In the genomic region with DNA sequence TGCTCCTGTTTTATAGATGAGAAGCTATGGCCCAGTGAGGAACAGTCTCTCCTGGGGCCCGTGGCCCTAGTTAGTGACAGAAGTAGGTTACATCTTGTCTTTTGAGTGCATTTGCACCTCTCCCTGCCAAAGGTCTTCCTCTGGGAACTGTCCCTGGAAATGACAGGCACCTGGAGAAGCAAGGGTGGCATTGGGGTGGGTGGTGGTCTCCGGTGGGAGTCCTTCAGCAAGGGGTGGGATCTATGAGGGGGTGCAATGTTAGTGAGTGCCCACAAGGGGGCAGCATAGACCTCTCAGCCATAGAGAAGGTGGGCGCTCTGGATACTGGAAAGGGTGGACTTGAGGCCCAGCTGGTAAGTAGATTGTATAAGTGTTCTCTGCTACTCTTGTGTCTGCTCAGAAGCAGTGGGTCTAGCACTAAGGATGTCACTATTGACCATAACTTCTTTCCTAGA, we compare ENCODE assay signal across 8 mouse cellular contexts. TPM values are rescaled to one million over a fixed set of nuclear protein-coding genes. Genes with fewer than 3 reads are reported as not detected.
DNase-seq lines count a peak whose midpoint lies in the region; ATAC-seq and TF ChIP-seq lines count a peak whose summit lies in the region.

No protein-coding gene starts in this region.

- H3K27me3 ChIP-seq in MEL (ENCODE audit: control insufficient read depth in 1 of 2, insufficient read depth in 2 of 2, low read length in 2 of 2), result no peaks in the 10 kb centered on the region
- no peaks in the 10 kb centered on the region for H3K27me3 ChIP-seq in hindbrain, embryonic 13.5 days
- no peaks in the 10 kb centered on the region for H3K27me3 ChIP-seq in midbrain, embryonic 11.5 days (ENCODE audit: control insufficient read depth, insufficient read depth, low read length)
- peaks cover 5% of the 10 kb centered on the region for H3K27me3 ChIP-seq in heart, embryonic 11.5 days (ENCODE audit: control insufficient read depth, insufficient read depth, low read length)

- TF ChIP-seq RAD21 in MEL (IDR thresholded peaks at IDR 0.05; ENCODE audit: low read depth, low read length), result peak; percentile 76

- H3K4me2 ChIP-seq in hindbrain, embryonic 13.5 days, result no peak overlapping the region
- H3K4me2 ChIP-seq in midbrain, embryonic 11.5 days, result no peak overlapping the region
- H3K4me2 ChIP-seq in heart, embryonic 11.5 days, result no peak overlapping the region

- peak overlapping the region; percentile 59 for H3K9ac ChIP-seq in MEL (ENCODE audit: control insufficient read depth, low read depth, low read length, poor library complexity, severe bottlenecking)
- H3K9ac ChIP-seq in hindbrain, embryonic 13.5 days, result no peak overlapping the region
- no peak overlapping the region for H3K9ac ChIP-seq in midbrain, embryonic 11.5 days (ENCODE audit: low read length)
- H3K9ac ChIP-seq in heart, embryonic 11.5 days (ENCODE audit: low read depth, low read length), result no peak overlapping the region

- peak; percentile 31 for DNase-seq in layer of hippocampus, adult 9-11 months
- no peak for DNase-seq in layer of hippocampus, adult 8-10 months (ENCODE audit: low spot score in 2 of 2)
- DNase-seq in MEL (ENCODE audit: low read depth, low spot score), result peak; percentile 88
- peak; percentile 28 to 33 for DNase-seq in cerebellum, postnatal 36 days
- DNase-seq in midbrain, embryonic 11.5 days (ENCODE audit: low spot score, missing footprints), result peak; percentile 91
- no peak for DNase-seq in urinary bladder, postnatal 14 days (ENCODE audit: low spot score)

- peak; percentile 75 to 86 (median 80) for TF ChIP-seq CTCF in MEL (IDR thresholded peaks at IDR 0.05 in 2 of 3, conservative IDR thresholded peaks at IDR 0.05 in 1 of 3; ENCODE audit: control insufficient read depth in 1 of 3, insufficient read depth in 1 of 3, low read depth in 2 of 3, low read length in 3 of 3, poor library complexity in 1 of 3, severe bottlenecking in 1 of 3)

- ATAC-seq in hindbrain, embryonic 13.5 days (ENCODE audit: low FRiP score), result 0 out of 2 replicates have a peak, but pooled peaks have one; percentile 27
- ATAC-seq in midbrain, embryonic 11.5 days (ENCODE audit: low FRiP score), result peak; percentile 16
- no peak for ATAC-seq in heart, embryonic 11.5 days (replicated peaks; ENCODE audit: insufficient number of reproducible peaks, low FRiP score, low TSS enrichment)

- peaks cover 0 to 6% of the 10 kb centered on the region in 2 experiments; a peak in 2 of 4 replicates for H3K36me3 ChIP-seq in MEL (ENCODE audit: control insufficient read depth in 1 of 2, insufficient read depth in 2 of 2, low read length in 2 of 2)
- peaks cover 29% of the 10 kb centered on the region for H3K36me3 ChIP-seq in hindbrain, embryonic 13.5 days
- peaks cover 12% of the 10 kb centered on the region; the same call in 1 of the 2 replicates for H3K36me3 ChIP-seq in midbrain, embryonic 11.5 days (ENCODE audit: control insufficient read depth, insufficient read depth, low read length)
- no peaks in the 10 kb centered on the region for H3K36me3 ChIP-seq in heart, embryonic 11.5 days (ENCODE audit: control insufficient read depth, insufficient read depth, low read length)

- TF ChIP-seq POLR2A in MEL (IDR thresholded peaks at IDR 0.05; ENCODE audit: control insufficient read depth in 1 of 2, insufficient read depth in 1 of 2, low read depth in 1 of 2, low read length in 2 of 2, poor library complexity in 1 of 2), result no peak

- peaks cover 0 to 22% of the 10 kb centered on the region in 2 experiments; a peak in 2 of 4 replicates for H3K4me1 ChIP-seq in MEL (ENCODE audit: control insufficient read depth in 1 of 2, insufficient read depth in 2 of 2, low read length in 2 of 2)
- H3K4me1 ChIP-seq in hindbrain, embryonic 13.5 days (replicated peaks), result peaks cover 30% of the 10 kb centered on the region
- H3K4me1 ChIP-seq in midbrain, embryonic 11.5 days (ENCODE audit: control insufficient read depth, insufficient read depth, low read length), result peaks cover 15% of the 10 kb centered on the region
- peaks cover 18% of the 10 kb centered on the region for H3K4me1 ChIP-seq in heart, embryonic 11.5 days (ENCODE audit: control insufficient read depth, insufficient read depth, low read length)

- H3K27ac ChIP-seq in MEL (ENCODE audit: control insufficient read depth, low read depth, low read length), result peak overlapping the region; percentile 74
- peak overlapping the region; percentile 80; the same call in 1 of the 2 replicates for H3K27ac ChIP-seq in hindbrain, embryonic 13.5 days
- no peak overlapping the region for H3K27ac ChIP-seq in midbrain, embryonic 11.5 days (ENCODE audit: low read depth, low read length)
- H3K27ac ChIP-seq in heart, embryonic 11.5 days (ENCODE audit: low read depth, low read length), result no peak overlapping the region

- 56% methylated on average over 3 of the region's 3 CpGs for WGBS in hindbrain, embryonic 13.5 days
- WGBS in midbrain, embryonic 11.5 days, result 69% methylated on average over 3 of the region's 3 CpGs
- 60% methylated on average over 3 of the region's 3 CpGs for WGBS in heart, embryonic 11.5 days (ENCODE audit: insufficient replicate concordance)

- H3K9me3 ChIP-seq in MEL (replicated peaks; ENCODE audit: insufficient read depth, low read length), result no peaks in the 10 kb centered on the region
- H3K9me3 ChIP-seq in hindbrain, embryonic 13.5 days, result peaks cover 7% of the 10 kb centered on the region; the same call in 1 of the 2 replicates
- no peaks in the 10 kb centered on the region for H3K9me3 ChIP-seq in midbrain, embryonic 11.5 days (ENCODE audit: control insufficient read depth, low read length)
- H3K9me3 ChIP-seq in heart, embryonic 11.5 days (replicated peaks; ENCODE audit: control insufficient read depth, low read length), result peaks cover 3% of the 10 kb centered on the region; the same call in 1 of the 2 replicates

- TF ChIP-seq EP300 in MEL (IDR thresholded peaks at IDR 0.05; ENCODE audit: low read depth in 1 of 2, low read length in 2 of 2), result 0 out of 4 replicates have a peak, but pooled peaks of 1 of the 2 experiments have one; percentile 9

- H3K79me2 ChIP-seq in MEL (ENCODE audit: control insufficient read depth, insufficient read depth, low read length, poor library complexity), result peaks cover 2% of the 10 kb centered on the region

- H3K4me3 ChIP-seq in MEL (ENCODE audit: control insufficient read depth in 1 of 2, insufficient read depth in 1 of 2, low read depth in 2 of 2, low read length in 2 of 2), result peak overlapping the region; percentile 30 to 37; a peak in 3 of 4 replicates
- no peak overlapping the region for H3K4me3 ChIP-seq in hindbrain, embryonic 13.5 days
- H3K4me3 ChIP-seq in midbrain, embryonic 11.5 days (ENCODE audit: low read depth, low read length), result no peak overlapping the region
- no peak overlapping the region for H3K4me3 ChIP-seq in heart, embryonic 11.5 days (ENCODE audit: low read depth, low read length)

TF ChIP-seq in MEL, 35 proteins besides CTCF, POLR2A, EP300 and RAD21:
- TF ChIP-seq NELFE (IDR thresholded peaks at IDR 0.05; ENCODE audit: low read depth, low read length) (no peak), SMC3 (IDR thresholded peaks at IDR 0.05; ENCODE audit: low read depth, low read length) (peak; percentile 75), ZC3H11A (IDR thresholded peaks at IDR 0.05; ENCODE audit: low read depth, low read length) (peak; percentile 75), ZMIZ1 (IDR thresholded peaks at IDR 0.05; ENCODE audit: low read depth, low read length) (no peak), ETS1 (IDR thresholded peaks at IDR 0.05; ENCODE audit: low read depth, low read length) (no peak), GATA1 (IDR thresholded peaks at IDR 0.05; ENCODE audit: low read depth, low read length) (0 out of 2 replicates have a peak, but pooled peaks have one; percentile 23), MXI1 (IDR thresholded peaks at IDR 0.05; ENCODE audit: low read depth, low read length) (0 out of 2 replicates have a peak, but pooled peaks have one; percentile 13), MEF2A (IDR thresholded peaks at IDR 0.05; ENCODE audit: extremely low read depth, insufficient replicate concordance, low read depth, low read length, poor library complexity, severe bottlenecking) (no peak), TCF12 (IDR thresholded peaks at IDR 0.05; ENCODE audit: low read depth, low read length) (no peak), SIN3A (IDR thresholded peaks at IDR 0.05; ENCODE audit: low read length) (peak; percentile 39; the same call in 1 of the 2 replicates), TAL1 (IDR thresholded peaks at IDR 0.05; ENCODE audit: low read length) (peak; percentile 14; the same call in 1 of the 2 replicates)

RNA-seq across cellular contexts. Expression of a gene that starts 29.0 kb away (rescaled TPM):
- total RNA-seq in layer of hippocampus, adult 8-10 months (2022), result under 1 TPM in 1 of 4 experiments, not detected in 3; 0.17 TPM
- not detected in 2 replicates for total RNA-seq in MEL (2012; rRNA removed)
- polyA plus RNA-seq in MEL (2012; ENCODE audit: insufficient read depth in 1 of 2, insufficient read length in 2 of 2, low read depth in 1 of 2, low replicate concordance in 2 of 2, missing spikeins in 1 of 2), result not detected
- polyA plus RNA-seq in hindbrain, embryonic 13.5 days (2015; fragmentation: Nextera tagmentation; extraction: Ambion mirVana), result 0.06 TPM in 1 of 2 replicates, not detected in the other
- polyA plus RNA-seq in midbrain, embryonic 11.5 days (2014; fragmentation: Nextera tagmentation; extraction: Ambion mirVana), result 0.06 TPM in 1 of 2 replicates, not detected in the other
- not detected in 2 replicates for polyA plus RNA-seq in heart, embryonic 11.5 days (2014; fragmentation: Nextera tagmentation; extraction: Ambion mirVana)

RNA-seq across cellular contexts. Expression of a gene that starts 41.1 kb away (rescaled TPM):
- not detected for total RNA-seq in layer of hippocampus, adult 8-10 months (2022)
- total RNA-seq in MEL (2012; rRNA removed), result not detected in 2 replicates
- polyA plus RNA-seq in MEL (2012; ENCODE audit: insufficient read depth in 1 of 2, insufficient read length in 2 of 2, low read depth in 1 of 2, low replicate concordance in 2 of 2, missing spikeins in 1 of 2), result not detected
- polyA plus RNA-seq in hindbrain, embryonic 13.5 days (2015; fragmentation: Nextera tagmentation; extraction: Ambion mirVana), result not detected in 2 replicates
- not detected in 2 replicates for polyA plus RNA-seq in midbrain, embryonic 11.5 days (2014; fragmentation: Nextera tagmentation; extraction: Ambion mirVana)
- polyA plus RNA-seq in heart, embryonic 11.5 days (2014; fragmentation: Nextera tagmentation; extraction: Ambion mirVana), result not detected in 2 replicates

RNA-seq across cellular contexts. Expression of a gene that starts 48.9 kb away (rescaled TPM):
- total RNA-seq in layer of hippocampus, adult 8-10 months (2022), result 10 to 100 TPM; 82.6 to 91.3 (median 86.1) TPM
- total RNA-seq in MEL (2012; rRNA removed), result 60.7 and 66.5 TPM in 2 replicates
- 10 to 100 TPM in 1 of 2 experiments, not detected in 1; 90.1 TPM for polyA plus RNA-seq in MEL (2012; ENCODE audit: insufficient read depth in 1 of 2, insufficient read length in 2 of 2, low read depth in 1 of 2, low replicate concordance in 2 of 2, missing spikeins in 1 of 2)
- 80.7 and 80.8 TPM in 2 replicates for polyA plus RNA-seq in hindbrain, embryonic 13.5 days (2015; fragmentation: Nextera tagmentation; extraction: Ambion mirVana)
- polyA plus RNA-seq in midbrain, embryonic 11.5 days (2014; fragmentation: Nextera tagmentation; extraction: Ambion mirVana), result 89.6 and 92.3 TPM in 2 replicates
- 38.9 and 41.1 TPM in 2 replicates for polyA plus RNA-seq in heart, embryonic 11.5 days (2014; fragmentation: Nextera tagmentation; extraction: Ambion mirVana)

Comparison
In these comparisons a context has a peak if more than half of its experiments do, and no peak if none do; other contexts are left out.
1. DNase-seq: peak in layer of hippocampus, adult 9-11 months (single experiment), MEL (single experiment), cerebellum, postnatal 36 days (2 of 2) and midbrain, embryonic 11.5 days (single experiment); none in layer of hippocampus, adult 8-10 months (0 of 2) and urinary bladder, postnatal 14 days (single experiment).
2. H3K27ac ChIP-seq: peak in MEL (single experiment) and hindbrain, embryonic 13.5 days (single experiment); none in midbrain, embryonic 11.5 days (single experiment) and heart, embryonic 11.5 days (single experiment).
3. H3K4me3 ChIP-seq: peak in MEL (2 of 2); none in hindbrain, embryonic 13.5 days (single experiment), midbrain, embryonic 11.5 days (single experiment) and heart, embryonic 11.5 days (single experiment).